Mouse (Mus musculus): ENCODE results near the gene Cux2.

Gene Cux2

GRCm38 (mm10) chr5:121834241-121834606 lies 215.7 kb downstream of the Cux2 start:
- no peak for DNase-seq

DNA sequence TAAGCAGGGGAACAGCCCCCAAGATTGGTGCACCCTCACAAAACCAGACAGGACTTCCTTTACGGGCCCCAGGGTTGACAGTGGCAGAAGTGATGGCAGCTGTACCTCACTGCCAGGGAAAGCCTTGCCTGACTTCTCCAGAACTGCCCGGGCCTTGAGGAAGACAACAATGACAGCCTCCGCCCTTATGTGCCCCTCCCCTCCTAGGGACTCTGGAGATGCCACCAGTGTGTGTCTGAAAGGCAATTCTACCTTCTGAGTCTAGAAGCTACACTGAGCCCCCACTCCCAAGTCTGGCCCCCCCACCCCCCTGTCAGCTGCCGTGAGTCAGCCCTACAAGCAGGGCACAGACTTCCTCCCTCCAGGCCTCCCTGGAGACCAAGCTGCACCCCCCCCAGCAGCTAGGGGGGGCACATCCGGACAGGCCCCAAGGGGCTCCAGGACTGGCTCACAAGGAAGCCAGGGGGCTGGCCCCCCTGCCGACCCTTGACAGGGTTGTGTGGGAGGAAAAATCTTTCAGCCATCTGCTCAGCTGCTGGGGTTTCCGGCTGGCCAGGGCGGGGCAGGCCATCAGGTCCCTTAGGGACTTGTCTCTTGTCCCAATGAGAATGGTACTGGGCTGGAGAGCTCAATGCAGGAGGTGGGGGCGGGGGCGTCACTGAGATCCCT lies 216.2 kb downstream of the Cux2 start:
- DNase-seq: peak; percentile 68

DNA sequence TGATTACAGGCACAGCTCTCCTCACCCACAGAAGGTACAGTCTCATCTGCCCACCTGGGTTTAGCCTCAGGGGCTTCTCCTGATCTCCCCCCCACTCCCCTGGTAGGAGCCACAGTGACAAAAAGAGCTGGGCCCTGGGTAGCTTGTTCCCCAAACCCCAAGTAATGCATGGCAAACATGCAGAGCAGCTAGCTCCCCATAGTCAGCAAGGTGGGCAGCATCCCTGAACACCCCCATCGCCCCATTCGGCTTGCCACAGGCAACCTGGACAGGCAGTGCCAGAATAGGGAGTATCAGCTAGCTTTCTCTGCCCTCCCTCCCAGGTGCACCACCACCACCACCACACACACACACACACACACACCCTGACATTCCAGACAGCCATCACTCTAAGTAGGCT lies 216.7 kb downstream of the Cux2 start:
- no peak for DNase-seq

- no peak for DNase-seq
Measured at GRCm38 (mm10) chr5:121832376-121833155, 217.3 kb downstream of the Cux2 start.

DNA sequence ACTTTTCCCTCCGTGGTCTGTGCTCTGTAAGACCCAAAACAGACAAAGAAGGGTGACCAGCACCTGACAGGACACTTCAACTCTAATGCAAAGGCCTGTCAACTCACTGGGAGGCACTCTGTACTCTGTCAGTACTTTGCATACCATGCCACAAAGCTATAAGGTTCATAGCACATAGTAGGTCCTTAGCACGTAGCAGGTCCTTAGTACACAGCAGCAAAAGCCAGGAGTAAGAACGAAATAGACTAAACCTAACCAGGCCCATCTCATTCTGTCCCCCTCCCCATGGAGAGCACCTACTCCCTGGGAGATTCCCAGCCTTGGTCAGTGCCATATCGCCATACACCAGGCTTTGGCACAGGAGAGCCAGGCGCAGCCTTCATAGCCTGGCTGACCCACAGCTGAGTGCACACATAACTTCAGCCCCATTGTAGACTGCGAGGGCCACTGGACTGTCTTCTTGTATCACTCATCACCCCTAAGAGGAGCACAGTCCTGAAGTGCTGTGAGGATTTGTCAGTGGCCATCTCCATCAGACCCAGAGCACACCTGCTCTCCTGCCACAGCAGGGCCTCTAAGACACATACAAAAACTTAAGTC lies 218.8 kb downstream of the Cux2 start:
- no peak for DNase-seq

- DNase-seq: no peak
Measured at GRCm38 (mm10) chr5:121828491-121829432, 221.1 kb downstream of the Cux2 start.

- DNase-seq: no peak
Measured at GRCm38 (mm10) chr5:121827876-121828275, 222.0 kb downstream of the Cux2 start.

DNA sequence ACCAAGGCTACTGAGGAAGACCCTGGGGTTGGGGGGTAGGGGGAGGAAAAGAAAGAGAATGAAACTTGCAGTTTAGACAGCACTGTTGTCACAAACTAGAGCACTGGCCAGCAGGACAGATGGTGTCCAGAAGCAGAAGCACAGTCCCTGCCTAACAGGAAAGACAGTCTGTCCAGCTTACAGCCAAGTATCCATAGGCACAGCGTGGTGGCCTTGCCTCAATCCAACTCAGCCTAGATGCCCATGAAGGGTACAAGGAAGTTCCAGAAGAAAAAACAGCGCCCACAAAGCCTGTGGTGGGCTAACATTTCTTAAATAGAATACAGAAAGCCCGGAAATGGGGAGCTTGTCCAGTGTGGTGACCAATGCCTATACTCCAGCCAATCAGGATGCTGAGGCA lies 224.3 kb downstream of the Cux2 start:
- no peak for DNase-seq

DNA sequence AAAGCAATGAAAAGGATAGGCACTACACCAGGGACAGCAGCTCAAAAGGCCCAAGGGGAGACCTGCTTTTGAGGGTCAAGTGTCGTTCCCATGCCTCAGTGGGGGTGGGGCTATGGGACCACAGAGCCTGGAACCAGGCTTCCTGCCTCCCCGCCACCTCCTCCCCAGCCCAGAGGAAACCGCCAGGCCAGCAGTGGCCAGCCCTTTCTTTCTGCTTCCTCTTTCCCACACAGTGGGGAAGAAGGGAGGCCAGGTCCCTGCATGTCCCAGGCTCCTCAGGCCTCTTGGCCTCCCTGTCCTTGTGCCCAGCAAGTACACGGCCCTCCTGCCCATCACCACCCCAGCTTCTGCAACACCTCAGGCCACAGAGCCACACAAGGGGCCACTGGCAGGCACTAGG lies 225.8 kb downstream of the Cux2 start:
- no peak for DNase-seq

DNA sequence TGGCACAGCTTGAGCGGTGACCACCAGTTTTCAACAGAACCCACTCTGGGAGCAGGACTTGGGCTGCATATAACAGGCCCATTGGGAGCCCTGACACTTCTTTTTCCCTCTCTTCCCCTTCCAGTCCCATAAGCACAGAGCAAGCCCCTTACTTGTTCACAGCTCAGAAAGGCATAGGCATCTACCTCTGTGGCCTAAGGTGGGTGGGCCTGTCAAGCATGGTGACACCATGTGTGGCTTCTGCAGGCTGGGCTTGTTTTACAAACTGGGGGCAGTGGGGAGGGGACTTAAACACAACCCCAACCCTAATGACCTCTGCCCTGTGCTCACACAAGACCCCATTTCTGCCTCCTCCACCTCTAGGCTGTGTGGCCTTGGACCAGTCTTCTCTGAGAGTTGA lies 226.2 kb downstream of the Cux2 start:
- no peak for DNase-seq

DNA sequence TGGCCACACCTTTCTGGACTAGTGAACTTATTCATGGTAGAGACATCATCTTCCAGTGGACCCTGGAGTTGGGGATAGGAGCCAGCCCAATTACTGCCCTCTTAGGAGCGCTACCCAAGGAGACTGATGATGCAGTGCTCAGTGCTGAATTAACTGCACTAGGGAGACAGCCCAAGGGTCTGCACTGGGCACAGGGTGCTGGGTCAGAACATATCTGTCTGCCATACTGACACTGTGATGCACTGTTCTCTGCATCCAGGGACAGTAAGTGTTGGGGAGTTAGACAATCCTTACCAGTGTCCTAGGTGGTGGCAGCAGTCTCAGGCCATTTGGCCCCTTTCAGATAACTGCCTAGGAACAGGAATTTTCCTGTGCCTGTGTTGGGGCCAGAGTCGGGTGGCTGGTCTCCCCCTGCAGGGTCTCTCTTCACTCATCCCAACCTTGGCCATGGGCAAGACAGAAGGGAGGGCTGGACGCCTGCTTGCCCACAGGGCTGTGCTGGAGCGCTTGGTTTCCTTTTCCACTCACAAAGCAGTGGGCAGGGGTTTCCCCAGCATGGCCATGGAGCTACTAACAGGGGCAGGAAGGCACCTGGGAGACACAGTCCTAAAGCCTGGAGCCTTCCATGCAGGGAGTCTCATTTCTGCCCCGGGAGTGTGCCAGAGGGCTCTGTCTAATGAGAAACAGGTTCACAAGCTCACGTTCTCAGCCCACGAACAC lies 227.0 kb downstream of the Cux2 start:
- DNase-seq: no peak

- no peak for DNase-seq
Measured at GRCm38 (mm10) chr5:121821552-121821951, 228.3 kb downstream of the Cux2 start.

DNA sequence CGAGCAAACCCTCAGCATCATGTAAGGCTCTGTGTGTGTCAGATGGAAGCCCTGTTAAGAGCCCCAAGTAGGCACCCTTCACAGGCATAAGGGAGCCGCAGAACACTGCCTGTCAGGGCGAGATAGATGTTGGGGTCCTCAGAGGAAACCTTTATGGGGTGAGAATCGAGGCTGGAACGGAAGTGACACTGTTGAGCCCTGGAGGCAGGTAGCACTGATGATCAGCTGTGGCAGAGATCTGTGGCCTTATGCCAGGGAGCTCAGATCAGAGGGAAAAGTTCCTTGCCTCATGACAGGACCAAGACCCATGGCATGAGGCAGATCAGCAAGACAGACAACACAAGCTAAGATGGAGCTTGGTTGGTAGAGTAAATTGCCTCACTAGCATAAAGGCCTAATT lies 228.8 kb downstream of the Cux2 start:
- DNase-seq: no peak

DNA sequence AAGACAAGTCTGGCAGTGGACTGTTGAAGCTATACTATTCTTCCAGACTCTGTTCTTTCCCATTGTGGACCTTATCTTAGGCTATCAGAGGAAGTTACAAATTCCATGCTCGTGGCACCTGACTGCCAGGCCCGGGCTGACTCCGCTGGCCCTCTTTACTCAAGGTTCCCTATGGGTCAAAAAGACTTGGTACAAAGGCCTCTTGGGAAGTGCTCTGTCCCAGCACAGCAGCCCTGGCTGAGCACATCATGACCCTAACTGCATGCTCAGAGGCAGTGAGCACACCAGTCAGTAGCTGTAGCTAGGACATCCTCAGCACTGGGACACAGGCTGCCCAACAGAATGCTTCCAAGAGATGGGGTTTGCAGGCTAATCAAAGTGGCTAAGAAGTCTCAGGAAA lies 229.2 kb downstream of the Cux2 start:
- no peak for DNase-seq

DNA sequence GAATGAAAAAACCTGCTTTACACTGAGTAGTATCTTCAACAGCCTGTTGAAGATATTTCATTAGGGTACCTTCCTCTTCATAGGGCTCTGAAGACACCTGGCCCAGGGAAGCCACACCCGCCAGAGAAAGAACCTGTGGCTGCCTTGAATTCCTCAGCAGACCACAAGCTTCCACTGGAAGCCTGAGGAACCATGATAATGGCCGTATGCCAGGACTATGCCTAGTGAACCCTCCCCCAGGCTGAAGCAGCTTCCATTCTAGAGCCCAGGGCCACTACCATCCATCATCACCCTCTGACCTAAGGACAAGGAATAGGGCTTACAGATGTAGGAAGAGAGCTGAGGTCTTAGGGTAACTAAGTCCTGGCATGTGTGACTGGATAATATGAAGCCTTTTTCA lies 229.7 kb downstream of the Cux2 start:
- no peak for DNase-seq

DNA sequence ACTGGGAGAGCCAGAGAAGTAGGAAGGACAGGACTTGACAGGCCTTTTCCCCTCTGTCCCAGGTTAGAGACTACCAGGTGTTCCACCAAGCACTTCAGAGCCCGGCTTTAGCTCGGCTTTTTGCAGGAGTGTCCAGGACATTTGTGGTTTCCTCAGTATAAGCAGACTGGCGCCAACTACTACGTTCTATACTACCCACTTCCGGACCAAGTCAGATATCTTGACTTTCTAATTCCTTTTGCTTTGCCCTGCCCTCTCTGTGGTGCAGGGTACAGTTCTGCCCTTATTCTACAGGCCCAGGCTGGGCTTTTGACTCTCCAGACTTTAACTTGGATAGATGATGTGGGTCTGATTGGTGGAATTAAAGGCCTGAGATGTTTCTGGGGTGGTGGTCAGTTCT lies 230.3 kb downstream of the Cux2 start:
- no peak for DNase-seq

DNA sequence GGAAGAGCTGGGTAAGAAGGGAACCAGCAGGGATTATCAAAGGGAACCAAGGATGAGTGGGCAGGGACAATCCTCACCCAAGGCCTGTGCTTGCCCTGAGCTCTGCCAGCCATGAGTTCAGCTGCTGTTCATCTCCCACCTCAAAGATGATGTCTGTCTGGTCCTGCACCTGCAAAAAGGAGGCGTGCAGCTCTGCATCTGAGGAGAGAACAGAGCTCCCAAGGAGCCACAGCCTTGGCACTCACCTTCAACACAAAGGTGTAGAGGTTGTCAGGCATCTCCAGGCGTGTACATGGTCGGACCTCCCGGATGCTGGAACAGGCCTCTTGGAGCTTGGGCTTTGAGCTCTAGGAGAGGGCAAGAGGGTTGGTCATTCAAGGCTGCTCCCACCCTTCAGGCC lies 231.0 kb downstream of the Cux2 start:
- no peak for DNase-seq

GRCm38 (mm10) chr5:121818401-121818800 lies 231.5 kb downstream of the Cux2 start:
- DNase-seq: no peak

DNA sequence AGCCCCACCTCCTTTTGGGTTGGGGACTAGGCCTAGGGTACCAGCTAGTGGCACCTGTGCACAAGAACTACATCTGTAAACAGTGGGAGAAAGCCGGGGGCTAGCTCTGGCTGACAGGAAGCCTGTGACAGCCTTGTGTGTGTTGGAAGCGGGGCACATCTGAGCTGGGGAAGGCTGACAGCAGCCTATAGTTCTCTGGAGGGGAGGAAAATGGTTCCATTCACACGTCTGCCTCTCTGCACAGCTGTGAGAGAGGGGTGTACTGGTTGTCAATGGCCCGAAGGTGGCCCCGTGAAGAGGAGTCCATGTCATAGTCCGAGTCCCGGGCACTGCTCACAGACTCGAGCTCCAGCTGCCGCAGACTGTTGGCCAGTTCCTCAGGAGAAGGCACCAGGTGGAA lies 232.4 kb downstream of the Cux2 start:
- no peak for DNase-seq

DNA sequence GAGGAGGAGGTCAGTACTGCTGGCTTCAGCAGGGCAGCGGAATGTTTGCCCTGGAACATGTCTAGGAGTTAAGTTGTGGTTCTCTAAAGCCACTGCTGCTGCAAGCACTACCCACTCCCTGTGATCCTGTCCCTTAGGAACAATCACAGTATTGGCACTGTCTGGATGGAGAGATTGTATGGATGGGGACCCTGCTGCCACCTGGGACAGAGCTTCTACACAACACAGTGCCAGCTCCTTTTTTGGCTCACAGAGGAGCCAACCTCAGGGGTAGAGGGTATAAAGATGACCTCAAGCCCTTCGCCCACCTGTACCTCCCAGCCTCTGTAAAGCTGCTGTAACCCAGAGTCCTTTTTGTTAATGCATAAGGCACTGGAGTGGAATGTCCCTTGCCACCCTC lies 233.3 kb downstream of the Cux2 start:
- no peak for DNase-seq

DNA sequence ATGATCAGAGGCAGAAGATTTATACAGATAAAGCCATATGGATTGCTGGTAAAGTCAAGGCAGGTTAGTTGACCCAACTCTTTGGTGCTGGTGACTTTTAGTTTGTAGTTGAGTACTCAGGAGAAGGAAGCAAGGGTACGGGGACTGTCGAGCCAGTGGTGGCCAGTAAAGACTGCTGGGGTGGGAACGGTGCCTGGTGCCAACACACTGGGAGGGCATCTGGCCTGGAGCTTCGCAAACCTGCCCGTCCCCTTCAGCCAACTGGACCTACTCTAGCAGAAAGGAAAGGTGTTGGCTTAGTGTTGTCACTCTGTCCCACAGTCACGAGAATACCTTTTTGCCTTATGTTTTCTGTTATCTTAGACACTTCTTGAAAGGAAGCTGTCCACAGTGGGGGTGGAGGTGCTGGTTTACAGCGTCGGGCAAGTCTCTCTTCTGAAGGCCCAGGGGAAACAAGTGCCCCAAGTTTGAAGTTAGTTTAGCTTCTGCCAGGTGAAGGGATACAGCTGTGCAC lies 234.0 kb downstream of the Cux2 start:
- DNase-seq: no peak

- DNase-seq: peak; percentile 43
Measured at GRCm38 (mm10) chr5:121815067-121815466, 234.8 kb downstream of the Cux2 start.
